Mouse (Mus musculus) midbrain, embryonic 11.5 days (tissue): Measurements from ENCODE around the gene Gucy2c. TPM values are rescaled to one million over a fixed set of nuclear protein-coding genes. Genes with fewer than 3 reads are reported as not detected.
A peak's percentile ranks its signal among the peaks of the same experiment; 100 is the strongest.
"Not testable (repeated sequence)": the region's sequence is repeated elsewhere in the genome, so short reads cannot be mapped to it uniquely, and the experiment has no call there.

Source experiments
- ATAC-seq: fragments of 200-750 bp; cut with Nextera tagmentation; 2 replicates; pipeline ENCODE4 v1.8.0; 2017; ENCODE audit warnings: moderate TSS enrichment, moderate library complexity; ENCODE audit not compliant: low FRiP score
- DNase-seq: peaks from one replicate; pipeline ENCODE4 v3.0.0; 2015; ENCODE audit warnings: low spot score; ENCODE audit errors: missing footprints
- H3K27ac ChIP-seq: fragments of 300-500 bp; sonication (generic); 2 replicates; pipeline ENCODE4 v1.5.1; 2014; ENCODE audit warnings: low read depth, low read length
- H3K27me3 ChIP-seq: fragments of 300-500 bp; sonication (generic); 2 replicates; pipeline ENCODE4 v1.6.1; 2014; ENCODE audit warnings: mild to moderate bottlenecking, low read length, moderate library complexity, mixed read lengths; ENCODE audit not compliant: control insufficient read depth, insufficient read depth
- H3K36me3 ChIP-seq: fragments of 300-500 bp; sonication (generic); 2 replicates; pipeline ENCODE4 v1.6.1; 2014; ENCODE audit warnings: mild to moderate bottlenecking, low read length, moderate library complexity, mixed read lengths; ENCODE audit not compliant: control insufficient read depth, insufficient read depth
- H3K4me1 ChIP-seq: fragments of 300-500 bp; sonication (generic); 2 replicates; pipeline ENCODE4 v1.6.1; 2014; ENCODE audit warnings: low read length; ENCODE audit not compliant: control insufficient read depth, insufficient read depth
- H3K4me2 ChIP-seq: fragments of 300-500 bp; sonication (generic); 2 replicates; pipeline ENCODE4 v1.6.1; 2014; ENCODE audit warnings: mild to moderate bottlenecking, moderate library complexity
- H3K4me3 ChIP-seq: fragments of 300-500 bp; sonication (generic); 2 replicates; pipeline ENCODE4 v1.5.1; 2014; ENCODE audit warnings: low read depth, low read length
- H3K9ac ChIP-seq: fragments of 300-500 bp; sonication (generic); 2 replicates; pipeline ENCODE4 v1.6.1; 2014; ENCODE audit warnings: low read length
- H3K9me3 ChIP-seq: fragments of 300-500 bp; sonication (generic); 2 replicates; pipeline ENCODE4 v1.6.1; 2016; ENCODE audit warnings: low read length; ENCODE audit not compliant: control insufficient read depth
- WGBS: fragments of 180-500 bp; shearing (Covaris S2); extraction: QIAGEN DNeasy Blood & Tissue Kit; methylation state at CpG from one replicate; pipeline ENCODE4 v1.1.7; 2014; 5-methylcytosine and 5-hydroxymethylcytosine counted together
- polyA plus RNA-seq: library from polyadenylated mRNA; unstranded; fragments of >200 nt; fragmentation: Nextera tagmentation; extraction: Ambion mirVana; gene quantifications from 2 replicates; pipeline ENCODE4 v1.2.1, GENCODE M21; 2014

The Gucy2c gene
- polyA plus RNA-seq, 1 experiment from 2014 or later = 0.18 TPM

- no peak overlapping the region for H3K4me3 ChIP-seq
- DNase-seq = no peak
- 63% methylated on average over 5 of the region's 5 CpGs for WGBS
- no peaks in the 10 kb centered on the region for H3K27me3 ChIP-seq
- no peak overlapping the region for H3K4me2 ChIP-seq
- H3K4me1 ChIP-seq = peaks cover 13% of the 10 kb centered on the region
- ATAC-seq = no peak
- H3K36me3 ChIP-seq = no peaks in the 10 kb centered on the region
- no peak overlapping the region for H3K27ac ChIP-seq
- H3K9me3 ChIP-seq = no peaks in the 10 kb centered on the region
- no peak overlapping the region; the same call in 1 of the 2 replicates for H3K9ac ChIP-seq
Observed at GRCm38 (mm10) chr6:136806819-136807218, 25.3 kb upstream of the Gucy2c start.

- 92% methylated on average over 1 of the region's 1 CpGs for WGBS
- Histone ChIP-seq H3K4me2 (no peak overlapping the region), H3K4me1 (peaks cover 13% of the 10 kb centered on the region), H3K9me3 (no peaks in the 10 kb centered on the region), H3K27me3 (no peaks in the 10 kb centered on the region), H3K4me3 (no peak overlapping the region), H3K9ac (no peak overlapping the region), H3K36me3 (no peaks in the 10 kb centered on the region), H3K27ac (no peak overlapping the region)
- ATAC-seq = no peak
- peak; percentile 80 for DNase-seq
Observed at GRCm38 (mm10) chr6:136805409-136805775, 23.8 kb upstream of the Gucy2c start.

- DNase-seq (peak; percentile 85), ATAC-seq (no peak)
- no peaks in the 10 kb centered on the region for H3K9me3 ChIP-seq
- no peaks in the 10 kb centered on the region for H3K36me3 ChIP-seq
- peak overlapping the region; percentile 69 for H3K4me3 ChIP-seq
- H3K9ac ChIP-seq = peak overlapping the region; percentile 95
- peak overlapping the region; percentile 80 for H3K4me2 ChIP-seq
- H3K27ac ChIP-seq = peak overlapping the region; percentile 100
- peaks cover 13% of the 10 kb centered on the region for H3K4me1 ChIP-seq
- 38% methylated on average over 9 of the region's 9 CpGs for WGBS
- H3K27me3 ChIP-seq = no peaks in the 10 kb centered on the region
Observed at GRCm38 (mm10) chr6:136804705-136805408, 23.3 kb upstream of the Gucy2c start.

- no peaks in the 10 kb centered on the region for H3K36me3 ChIP-seq
- peak within 1 kb of the TSS; percentile 95 for H3K9ac ChIP-seq
- H3K27me3 ChIP-seq = no peaks in the 10 kb centered on the region
- H3K4me1 ChIP-seq = peaks cover 9% of the 10 kb centered on the region; the same call in 1 of the 2 replicates
- ATAC-seq (peak; percentile 74), DNase-seq (peak; percentile 100)
- H3K4me2 ChIP-seq = peak within 1 kb of the TSS; percentile 80
- WGBS = under 1% methylated on average over 50 of the region's 50 CpGs
- no peaks in the 10 kb centered on the region for H3K9me3 ChIP-seq
- H3K4me3 ChIP-seq = peak within 1 kb of the TSS; percentile 69
- H3K27ac ChIP-seq = peak within 1 kb of the TSS; percentile 100
Observed at GRCm38 (mm10) chr6:136803739-136804633, 22.4 kb upstream of the Gucy2c start, which contains the start of gene Hist4h4. Hist4h4 (minus strand) TSS chr6:136804415.

GRCm38 (mm10) chr6:136803093-136803738 lies 21.7 kb upstream of the Gucy2c start:
- peak; percentile 97 for DNase-seq
- no peaks in the 10 kb centered on the region for H3K36me3 ChIP-seq
- H3K9ac ChIP-seq = peak overlapping the region; percentile 95
- no peaks in the 10 kb centered on the region for H3K9me3 ChIP-seq
- peak overlapping the region; percentile 80 for H3K4me2 ChIP-seq
- H3K27me3 ChIP-seq = no peaks in the 10 kb centered on the region
- peak overlapping the region; percentile 100 for H3K27ac ChIP-seq
- peaks cover 6% of the 10 kb centered on the region; the same call in 1 of the 2 replicates for H3K4me1 ChIP-seq
- peak overlapping the region; percentile 69 for H3K4me3 ChIP-seq
- WGBS = 24% methylated on average over 12 of the region's 12 CpGs
- no peak; the same call in 1 of the 2 replicates for ATAC-seq

GRCm38 (mm10) chr6:136801274-136801673 lies 19.7 kb upstream of the Gucy2c start:
- ATAC-seq (no peak), DNase-seq (no peak)
- Histone ChIP-seq H3K9ac (no peak overlapping the region), H3K9me3 (no peaks in the 10 kb centered on the region), H3K36me3 (no peaks in the 10 kb centered on the region), H3K4me2 (no peak overlapping the region), H3K4me1 (peaks cover 6% of the 10 kb centered on the region; the same call in 1 of the 2 replicates), H3K27me3 (no peaks in the 10 kb centered on the region), H3K27ac (no peak overlapping the region), H3K4me3 (no peak overlapping the region)
- 88% methylated on average over 6 of the region's 6 CpGs for WGBS

GRCm38 (mm10) chr6:136800710-136801109 lies 19.1 kb upstream of the Gucy2c start:
- 92% methylated on average over 8 of the region's 8 CpGs for WGBS

GRCm38 (mm10) chr6:136797874-136798693 lies 16.5 kb upstream of the Gucy2c start:
- H3K9me3 ChIP-seq, H3K4me2 ChIP-seq, H3K9ac ChIP-seq, ATAC-seq, H3K27ac ChIP-seq, H3K4me1 ChIP-seq, DNase-seq, H3K36me3 ChIP-seq, H3K27me3 ChIP-seq, H3K4me3 ChIP-seq: not testable (repeated sequence)
- 90% methylated on average over 3 of the region's 3 CpGs for WGBS

More at GRCm38 (mm10) chr6:136800710-136801109, 19.1 kb upstream of the Gucy2c start:
- Histone ChIP-seq H3K36me3 (no peaks in the 10 kb centered on the region), H3K9ac (no peak overlapping the region), H3K27ac (no peak overlapping the region), H3K4me2 (no peak overlapping the region), H3K27me3 (no peaks in the 10 kb centered on the region), H3K4me1 (peaks cover 6% of the 10 kb centered on the region; the same call in 1 of the 2 replicates), H3K9me3 (no peaks in the 10 kb centered on the region), H3K4me3 (no peak overlapping the region)
- peak; percentile 60 for DNase-seq
- no peak for ATAC-seq
